ENCODE assay signal across 8 mouse cellular contexts in genomic region chr10:123183243-123183642, GRCm38 (mm10). TPM values are rescaled to one million over a fixed set of nuclear protein-coding genes. Genes with fewer than 3 reads are reported as not detected.
A peak's percentile ranks its signal among the peaks of the same experiment; 100 is the strongest.
DNase-seq lines count a peak whose midpoint lies in the region; ATAC-seq and TF ChIP-seq lines count a peak whose summit lies in the region.

No protein-coding gene starts in this region.

- H3K27ac ChIP-seq in gastrocnemius, adult 2 months: peak overlapping the region; percentile 68
- H3K27ac ChIP-seq in liver, embryonic 12.5 days: no peak overlapping the region
- H3K27ac ChIP-seq in neural tube, embryonic 15.5 days (replicated peaks): no peak overlapping the region

- WGBS in liver, embryonic 12.5 days (ENCODE audit: insufficient replicate concordance): 47% methylated on average over 7 of the region's 7 CpGs
- WGBS in neural tube, embryonic 15.5 days: 56% methylated on average over 7 of the region's 7 CpGs

- H3K9me3 ChIP-seq in liver, embryonic 12.5 days (replicated peaks): no peaks in the 10 kb centered on the region
- no peaks in the 10 kb centered on the region for H3K9me3 ChIP-seq in neural tube, embryonic 15.5 days (replicated peaks)

- H3K9ac ChIP-seq in liver, embryonic 12.5 days: no peak overlapping the region
- H3K9ac ChIP-seq in neural tube, embryonic 15.5 days (replicated peaks): no peak overlapping the region

- no peak overlapping the region for H3K4me3 ChIP-seq in gastrocnemius, adult 2 months
- no peak overlapping the region for H3K4me3 ChIP-seq in liver, embryonic 12.5 days
- H3K4me3 ChIP-seq in neural tube, embryonic 15.5 days (replicated peaks): no peak overlapping the region

- TF ChIP-seq CTCF in gastrocnemius, adult 2 months (IDR thresholded peaks at IDR 0.05): no peak

- no peak for DNase-seq in frontal cortex, postnatal 25 days (ENCODE audit: low spot score in 2 of 2)
- peak; percentile 31 to 38 for DNase-seq in B cell, adult 2 months
- DNase-seq in gastrocnemius, adult 2 months: peak; percentile 76
- peak; percentile 12 for DNase-seq in yolk sac, embryonic 10.5 days (ENCODE audit: low spot score)
- no peak for DNase-seq in layer of hippocampus, postnatal 36 days

- no peak overlapping the region for H3K4me2 ChIP-seq in liver, embryonic 12.5 days
- H3K4me2 ChIP-seq in neural tube, embryonic 15.5 days: no peak overlapping the region

- H3K4me1 ChIP-seq in liver, embryonic 12.5 days: peaks cover 39% of the 10 kb centered on the region
- H3K4me1 ChIP-seq in neural tube, embryonic 15.5 days: peaks cover 12% of the 10 kb centered on the region; the same call in 1 of the 2 replicates

- peak; percentile 75 for ATAC-seq in frontal cortex, adult (ENCODE audit: low TSS enrichment)
- 0 out of 2 replicates have a peak, but pooled peaks have one; percentile 48 for ATAC-seq in liver, embryonic 12.5 days
- ATAC-seq in neural tube, embryonic 15.5 days (ENCODE audit: low FRiP score): no peak

- intact Hi-C loops in gastrocnemius, adult 2 months (cut with DNase I): no loop called here

- H3K27me3 ChIP-seq in liver, embryonic 12.5 days (replicated peaks): no peaks in the 10 kb centered on the region
- H3K27me3 ChIP-seq in neural tube, embryonic 15.5 days (replicated peaks): no peaks in the 10 kb centered on the region

- H3K36me3 ChIP-seq in liver, embryonic 12.5 days: peaks cover 48% of the 10 kb centered on the region
- H3K36me3 ChIP-seq in neural tube, embryonic 15.5 days: peaks cover 20% of the 10 kb centered on the region

RNA-seq across cellular contexts. Expression of gene Usp15, which starts 13.6 kb away (rescaled TPM):
- total RNA-seq in gastrocnemius, adult 2 months (2021): 100 to 1,000 TPM; 171 to 187 TPM
- 114 and 115 TPM in 2 replicates for polyA plus RNA-seq in liver, embryonic 12.5 days (2016; fragmentation: Nextera tagmentation; extraction: Ambion mirVana)
- 68.7 and 71.2 TPM in 2 replicates for polyA plus RNA-seq in neural tube, embryonic 15.5 days (2015; fragmentation: Nextera tagmentation; extraction: Ambion mirVana)
- 10 to 100 TPM; 98.9 to 99.7 TPM for total RNA-seq in layer of hippocampus, postnatal 36 days (2021)

Comparison
In these comparisons a context has a peak if more than half of its experiments do, and no peak if none do; other contexts are left out.
1. DNase-seq: peak in B cell, adult 2 months (2 of 2), gastrocnemius, adult 2 months (single experiment) and yolk sac, embryonic 10.5 days (single experiment); none in frontal cortex, postnatal 25 days (0 of 2) and layer of hippocampus, postnatal 36 days (0 of 2).